Mouse (Mus musculus): ENCODE measurements at regions not wholly inside any gene's neighbourhood (a gene's known extent, or its start where the extent isn't known, plus 50 kb on each side); places are given as distances from the start of the nearest gene placed in this dataset.

DNA sequence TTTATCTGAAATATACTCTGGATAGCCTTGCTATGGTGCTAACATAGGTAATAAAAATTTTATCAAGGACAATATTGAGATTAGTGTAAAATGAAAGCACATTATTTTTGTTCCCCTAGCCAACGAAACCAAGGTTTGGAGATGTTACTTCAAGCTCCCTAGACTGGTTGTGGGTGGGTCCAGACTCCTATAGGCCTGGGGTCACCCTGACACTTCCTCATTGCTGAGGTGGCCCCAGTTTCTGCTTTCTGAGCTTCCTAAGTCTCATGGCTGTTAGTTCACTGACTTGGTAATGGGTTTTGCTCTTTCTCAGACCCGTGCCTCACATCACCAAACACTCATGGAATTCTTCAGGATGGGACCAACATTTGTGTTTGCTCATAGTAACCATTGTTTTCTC is 49.9 kb upstream of the Dkk2 start:
- TF ChIP-seq MYC (IDR thresholded peaks at IDR 0.05; ENCODE audit: low read depth, low read length), result no peak
- no peak for TF ChIP-seq USF1 (IDR thresholded peaks at IDR 0.05; ENCODE audit: low read depth, low read length)
- TF ChIP-seq MAFK (IDR thresholded peaks at IDR 0.05; ENCODE audit: insufficient replicate concordance, low read length), result no peak
- no peak for TF ChIP-seq PAX5 (IDR thresholded peaks at IDR 0.05; ENCODE audit: low read length)
- TF ChIP-seq EP300 (IDR thresholded peaks at IDR 0.05; ENCODE audit: low read length), result no peak
- TF ChIP-seq IRF4 (IDR thresholded peaks at IDR 0.05; ENCODE audit: low read depth, low read length), result no peak
- Histone ChIP-seq H3K27me3 (replicated peaks) (no peaks in the 10 kb centered on the region), H3K4me2 (ENCODE audit: insufficient read depth, low read depth, poor library complexity, severe bottlenecking) (no peak overlapping the region), H3K9me3 (replicated peaks; ENCODE audit: low read length) (no peaks in the 10 kb centered on the region), H3K4me3 (replicated peaks in 1 of 3; ENCODE audit: low read depth in 2 of 3, low read length in 2 of 3, poor library complexity in 1 of 3) (no peak overlapping the region), H3K36me3 (replicated peaks in 1 of 2; ENCODE audit: control insufficient read depth in 1 of 2, insufficient read depth in 1 of 2, low read length in 1 of 2) (no peaks in the 10 kb centered on the region), H3K9ac (ENCODE audit: insufficient read depth, low read depth) (no peak overlapping the region), H3K4me1 (ENCODE audit: control insufficient read depth in 1 of 2, insufficient read depth in 2 of 2) (peaks cover 0 to 3% of the 10 kb centered on the region in 2 experiments; a peak in 2 of 4 replicates), H3K27ac (ENCODE audit: insufficient read depth, low read depth) (no peak overlapping the region), H3K79me2 (replicated peaks; ENCODE audit: control insufficient read depth, extremely low read depth, insufficient read depth, poor library complexity, severe bottlenecking) (no peaks in the 10 kb centered on the region)
- DNase-seq (ENCODE audit: extremely low read depth), result no peak
- in situ Hi-C loops (cut with MboI; ENCODE audit: low pct_ligation_motif_present, low pct_unique_long_range_greater_than_20kb, low sequenced_read_pairs) (no loop called here), dilution Hi-C loops (cut with MboI; ENCODE audit: extremely low pct_ligation_motif_present, extremely low pct_unique_long_range_greater_than_20kb, low sequenced_read_pairs) (no loop called here)
